Mouse (Mus musculus): Measurements from ENCODE around the gene Olfr135.

Olfr135 gene

DNA sequence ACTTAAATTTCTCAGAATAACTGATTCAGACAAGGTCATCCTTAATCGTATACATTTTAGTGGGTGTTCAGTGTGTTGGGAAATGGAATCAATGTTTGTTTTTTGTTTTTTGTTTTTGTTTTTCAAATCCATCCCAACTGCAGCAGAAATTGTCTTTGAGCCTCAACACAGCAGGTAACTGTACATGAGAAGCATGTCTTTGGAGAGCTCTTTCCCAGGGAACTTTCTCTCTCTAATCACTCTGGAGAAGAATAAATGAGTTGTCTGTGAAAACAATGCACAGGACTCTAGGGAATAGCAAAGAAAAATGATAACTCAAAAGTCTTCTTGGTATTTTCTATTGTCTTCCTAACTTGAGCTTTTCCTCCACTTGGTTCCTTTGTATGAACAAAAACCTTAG lies at the start of gene Olfr135:
TSS of gene Olfr135 (plus strand) at position 301 of the 400 bp plus-strand sequence.
- DNase-seq = no peak

- DNase-seq = no peak
Measured at GRCm38 (mm10) chr17:38171088-38171487, 33.0 kb upstream of the Olfr135 start, which contains the start of gene Olfr134. Olfr134 (plus strand) TSS chr17:38171388.
